Mouse (Mus musculus) erythroblast, embryonic 14.5 days (primary cell): ENCODE results near the gene Kif20b. TPM values are rescaled to one million over a fixed set of nuclear protein-coding genes. Genes with fewer than 3 reads are reported as not detected.

ENCODE experiments used
- H3K27me3 ChIP-seq: 2 replicates; pipeline ENCODE4 v1.6.1; 2012; ENCODE audit warnings: inconsistent platforms; ENCODE audit not compliant: control insufficient read depth
- H3K36me3 ChIP-seq: 2 replicates; pipeline ENCODE4 v1.6.1; 2012; ENCODE audit warnings: mild to moderate bottlenecking, inconsistent platforms; ENCODE audit not compliant: control insufficient read depth
- H3K4me1 ChIP-seq: 2 replicates; pipeline ENCODE4 v1.6.1; 2012; ENCODE audit warnings: inconsistent platforms; ENCODE audit not compliant: control insufficient read depth
- H3K4me3 ChIP-seq: replicated peaks from 2 replicates; pipeline ENCODE3; 2012; ENCODE audit warnings: moderate library complexity, mild to moderate bottlenecking, inconsistent platforms
- H3K9me3 ChIP-seq: 2 replicates; pipeline ENCODE4 v1.6.1; 2012; ENCODE audit warnings: low read length, inconsistent platforms, mixed read lengths; ENCODE audit not compliant: control insufficient read depth
- GATA1 ChIP-seq: IDR thresholded peaks from 2 replicates; pipeline ENCODE4 v1.6.1; 2012; ENCODE audit warnings: low read length, inconsistent platforms, mixed read lengths
- TAL1 ChIP-seq: IDR thresholded peaks from 3 replicates; pipeline ENCODE4 v1.6.1; 2012; ENCODE audit warnings: low read length, inconsistent platforms, mixed read lengths
- polyA plus RNA-seq: library from polyadenylated mRNA; stranded (reverse); fragments of >175 nt; gene quantifications from 2 replicates; pipeline ENCODE4 v1.2.3, GENCODE M21; 2012

Gene Kif20b
- polyA plus RNA-seq, 1 experiment, result 0.36 TPM

GRCm38 (mm10) chr19:34984742-34985141 lies 62.6 kb downstream of the Kif20b start:
- no peaks in the 10 kb centered on the region for H3K36me3 ChIP-seq
- no peaks in the 10 kb centered on the region for H3K4me1 ChIP-seq
- TF ChIP-seq TAL1 (no peak), GATA1 (no peak)
- no peak overlapping the region for H3K4me3 ChIP-seq
- H3K9me3 ChIP-seq, result no peaks in the 10 kb centered on the region
- no peaks in the 10 kb centered on the region for H3K27me3 ChIP-seq

GRCm38 (mm10) chr19:34990443-34990842 lies 68.3 kb downstream of the Kif20b start:
- Histone ChIP-seq H3K4me1 (no peaks in the 10 kb centered on the region), H3K27me3 (no peaks in the 10 kb centered on the region), H3K9me3 (no peaks in the 10 kb centered on the region), H3K36me3 (no peaks in the 10 kb centered on the region), H3K4me3 (no peak overlapping the region)
- TF ChIP-seq TAL1 (no peak), GATA1 (no peak)

GRCm38 (mm10) chr19:34992969-34993527 lies 70.9 kb downstream of the Kif20b start:
- TF ChIP-seq GATA1 (no peak), TAL1 (no peak)
- no peaks in the 10 kb centered on the region for H3K9me3 ChIP-seq
- no peaks in the 10 kb centered on the region for H3K36me3 ChIP-seq
- H3K4me1 ChIP-seq, result no peaks in the 10 kb centered on the region
- no peaks in the 10 kb centered on the region for H3K27me3 ChIP-seq
- H3K4me3 ChIP-seq, result no peak overlapping the region

GRCm38 (mm10) chr19:35015058-35015457 lies 92.9 kb downstream of the Kif20b start:
- H3K4me1 ChIP-seq, result no peaks in the 10 kb centered on the region
- H3K27me3 ChIP-seq, result no peaks in the 10 kb centered on the region
- TF ChIP-seq GATA1 (no peak), TAL1 (no peak)
- no peaks in the 10 kb centered on the region for H3K9me3 ChIP-seq
- H3K36me3 ChIP-seq, result no peaks in the 10 kb centered on the region
- no peak overlapping the region for H3K4me3 ChIP-seq

- Histone ChIP-seq H3K27me3 (no peaks in the 10 kb centered on the region), H3K36me3 (no peaks in the 10 kb centered on the region), H3K4me1 (no peaks in the 10 kb centered on the region), H3K4me3 (no peak overlapping the region), H3K9me3 (no peaks in the 10 kb centered on the region)
- TF ChIP-seq TAL1 (no peak), GATA1 (no peak)
Observed at GRCm38 (mm10) chr19:35017474-35018208, 95.5 kb downstream of the Kif20b start.

- no peak overlapping the region for H3K4me3 ChIP-seq
- H3K27me3 ChIP-seq, result no peaks in the 10 kb centered on the region
- no peaks in the 10 kb centered on the region for H3K4me1 ChIP-seq
- H3K9me3 ChIP-seq, result no peaks in the 10 kb centered on the region
- no peaks in the 10 kb centered on the region for H3K36me3 ChIP-seq
- TF ChIP-seq TAL1, result no peak
- TF ChIP-seq GATA1, result no peak
Observed at GRCm38 (mm10) chr19:35018209-35018581, 96.0 kb downstream of the Kif20b start.

Other genes with a start within 250 kb of the Kif20b start
- gene Slc16a12, start 175.1 kb upstream of the Kif20b start, polyA plus RNA-seq, result not detected in 2 replicates
- 0.01 TPM in 1 of 2 replicates, not detected in the other for gene Pank1, start 42.9 kb upstream of the Kif20b start, polyA plus RNA-seq